ENCODE assay signal across 13 mouse cellular contexts in the genomic region with DNA sequence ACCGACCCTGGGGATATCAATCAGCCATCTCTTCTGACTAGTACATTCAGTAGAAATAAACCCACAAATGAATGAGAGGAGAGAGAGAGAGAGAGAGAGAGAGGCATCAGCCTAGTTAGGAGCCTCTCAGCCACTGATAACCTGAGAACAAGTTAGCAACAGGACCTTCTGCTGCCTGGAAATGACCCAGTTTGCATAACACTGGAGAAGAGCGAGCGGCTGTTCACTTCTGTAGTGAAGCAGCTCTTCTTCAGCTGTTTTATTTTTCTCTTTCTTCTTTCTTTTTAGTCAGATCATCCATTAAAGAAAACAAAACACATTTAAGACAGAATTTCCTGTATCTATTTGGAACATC.
DNase-seq lines count a peak whose midpoint lies in the region; ATAC-seq lines count a peak whose summit lies in the region.
"Had no signal": no experiment of that assay in that cellular context is flagged by ENCODE, and none has a peak within 500 bp of the region (broad histone marks: within the 10 kb centered on the region; RNA-seq: fewer than 3 reads in every experiment).

No protein-coding gene starts in this region.

- H3K36me3 ChIP-seq in heart, embryonic 15.5 days = no peaks in the 10 kb centered on the region
- H3K36me3 ChIP-seq in midbrain, embryonic 11.5 days (ENCODE audit: control insufficient read depth, insufficient read depth, low read length) = no peaks in the 10 kb centered on the region
- H3K36me3 ChIP-seq in midbrain, embryonic 14.5 days (ENCODE audit: control insufficient read depth, insufficient read depth, low read length) = no peaks in the 10 kb centered on the region
- no peaks in the 10 kb centered on the region for H3K36me3 ChIP-seq in embryonic facial prominence, embryonic 15.5 days
- H3K36me3 ChIP-seq: midbrain, embryonic 12.5 days had no signal

- no peak for DNase-seq in heart, postnatal 14 days
- peak; percentile 80 for DNase-seq in midbrain, embryonic 11.5 days (ENCODE audit: low spot score, missing footprints)
- DNase-seq in midbrain, embryonic 14.5 days = no peak
- peak; percentile 21 for DNase-seq in retina, embryonic 14.5 days (ENCODE audit: low spot score)
- DNase-seq in layer of hippocampus, adult 11-12 months (ENCODE audit: low spot score) = no peak
- DNase-seq in testis, postnatal 14 days (ENCODE audit: low spot score) = no peak
- DNase-seq: cerebellum, adult 9-11 months; layer of hippocampus, adult 9-11 months; lung, adult 18-20 months; right cerebral cortex, postnatal 25 days had no signal

- no peak overlapping the region for H3K9ac ChIP-seq in heart, embryonic 15.5 days
- no peak overlapping the region for H3K9ac ChIP-seq in midbrain, embryonic 11.5 days (ENCODE audit: low read length)
- H3K9ac ChIP-seq in midbrain, embryonic 14.5 days (replicated peaks; ENCODE audit: low read length) = no peak overlapping the region
- no peak overlapping the region for H3K9ac ChIP-seq in embryonic facial prominence, embryonic 15.5 days
- H3K9ac ChIP-seq: midbrain, embryonic 12.5 days had no signal

- H3K4me3 ChIP-seq in heart, embryonic 15.5 days = no peak overlapping the region
- no peak overlapping the region for H3K4me3 ChIP-seq in midbrain, embryonic 11.5 days (ENCODE audit: low read depth, low read length)
- no peak overlapping the region for H3K4me3 ChIP-seq in midbrain, embryonic 14.5 days (replicated peaks; ENCODE audit: low read depth, low read length)
- no peak overlapping the region for H3K4me3 ChIP-seq in embryonic facial prominence, embryonic 15.5 days (replicated peaks)
- H3K4me3 ChIP-seq: midbrain, embryonic 12.5 days had no signal

- no peaks in the 10 kb centered on the region for H3K9me3 ChIP-seq in heart, embryonic 15.5 days (replicated peaks)
- no peaks in the 10 kb centered on the region for H3K9me3 ChIP-seq in midbrain, embryonic 11.5 days (ENCODE audit: control insufficient read depth, low read length)
- H3K9me3 ChIP-seq in midbrain, embryonic 14.5 days (ENCODE audit: control insufficient read depth, low read length) = no peaks in the 10 kb centered on the region
- no peaks in the 10 kb centered on the region for H3K9me3 ChIP-seq in embryonic facial prominence, embryonic 15.5 days (replicated peaks)
- H3K9me3 ChIP-seq: midbrain, embryonic 12.5 days had no signal

- H3K27ac ChIP-seq in heart, embryonic 15.5 days = peak overlapping the region; percentile 43; the same call in 1 of the 2 replicates
- no peak overlapping the region for H3K27ac ChIP-seq in midbrain, embryonic 11.5 days (ENCODE audit: low read depth, low read length)
- no peak overlapping the region for H3K27ac ChIP-seq in midbrain, embryonic 14.5 days (replicated peaks; ENCODE audit: low read depth, low read length)
- H3K27ac ChIP-seq in embryonic facial prominence, embryonic 15.5 days (replicated peaks) = peak overlapping the region; percentile 79
- H3K27ac ChIP-seq: midbrain, embryonic 12.5 days had no signal

- peaks cover 6% of the 10 kb centered on the region; the same call in 1 of the 2 replicates for H3K4me1 ChIP-seq in heart, embryonic 15.5 days (replicated peaks)
- peaks cover 4% of the 10 kb centered on the region; the same call in 1 of the 2 replicates for H3K4me1 ChIP-seq in midbrain, embryonic 11.5 days (ENCODE audit: control insufficient read depth, insufficient read depth, low read length)
- no peaks in the 10 kb centered on the region; the same call in 1 of the 2 replicates for H3K4me1 ChIP-seq in midbrain, embryonic 14.5 days (ENCODE audit: control insufficient read depth, insufficient read depth, low read length)
- H3K4me1 ChIP-seq in embryonic facial prominence, embryonic 15.5 days = peaks cover 40% of the 10 kb centered on the region

- no peak overlapping the region for H3K4me2 ChIP-seq in heart, embryonic 15.5 days
- H3K4me2 ChIP-seq in midbrain, embryonic 11.5 days = no peak overlapping the region
- H3K4me2 ChIP-seq in midbrain, embryonic 14.5 days (ENCODE audit: low read length) = no peak overlapping the region
- H3K4me2 ChIP-seq in embryonic facial prominence, embryonic 15.5 days (replicated peaks) = no peak overlapping the region
- H3K4me2 ChIP-seq: midbrain, embryonic 12.5 days had no signal

- intact Hi-C loops in heart, postnatal 14 days (cut with DNase I) = no loop called here

- H3K27me3 ChIP-seq in heart, embryonic 15.5 days = no peaks in the 10 kb centered on the region
- no peaks in the 10 kb centered on the region for H3K27me3 ChIP-seq in midbrain, embryonic 11.5 days (ENCODE audit: control insufficient read depth, insufficient read depth, low read length)
- no peaks in the 10 kb centered on the region for H3K27me3 ChIP-seq in midbrain, embryonic 14.5 days (ENCODE audit: control insufficient read depth, insufficient read depth, low read length)
- H3K27me3 ChIP-seq in embryonic facial prominence, embryonic 15.5 days = no peaks in the 10 kb centered on the region

- 35% methylated on average over 3 of the region's 3 CpGs for WGBS in heart, embryonic 15.5 days
- 33% methylated on average over 3 of the region's 3 CpGs for WGBS in midbrain, embryonic 11.5 days
- 25% methylated on average over 3 of the region's 3 CpGs for WGBS in midbrain, embryonic 14.5 days
- 29% methylated on average over 3 of the region's 3 CpGs for WGBS in embryonic facial prominence, embryonic 15.5 days

- no peak for ATAC-seq in heart, embryonic 15.5 days (replicated peaks; ENCODE audit: insufficient number of reproducible peaks, insufficient read depth, low FRiP score, low read depth)
- no peak for ATAC-seq in midbrain, embryonic 11.5 days (ENCODE audit: low FRiP score)
- ATAC-seq in midbrain, embryonic 14.5 days (ENCODE audit: low FRiP score, low TSS enrichment) = no peak
- no peak for ATAC-seq in embryonic facial prominence, embryonic 15.5 days (ENCODE audit: insufficient number of reproducible peaks, low FRiP score, low TSS enrichment, low read depth)

Comparison
In these comparisons a context has a peak if more than half of its experiments do, and no peak if none do; other contexts are left out.
1. DNase-seq: peak in midbrain, embryonic 11.5 days (single experiment) and retina, embryonic 14.5 days (single experiment); none in heart, postnatal 14 days (0 of 2), midbrain, embryonic 14.5 days (single experiment), layer of hippocampus, adult 11-12 months (single experiment) and testis, postnatal 14 days (single experiment).
2. H3K27ac ChIP-seq: peak in heart, embryonic 15.5 days (single experiment) and embryonic facial prominence, embryonic 15.5 days (single experiment); none in midbrain, embryonic 11.5 days (single experiment) and midbrain, embryonic 14.5 days (single experiment).